Mouse (Mus musculus) sigmoid colon, adult 10 weeks (tissue): ENCODE data around the gene Cyp3a41a. TPM values are rescaled to one million over a fixed set of nuclear protein-coding genes. Genes with fewer than 3 reads are reported as not detected.

ENCODE experiments used
- polyA plus RNA-seq: library from polyadenylated mRNA; stranded (reverse); fragments of 350-450 nt; fragmentation: Illumina TruSeq; extraction: RNeasy Lipid Tissue Mini Kit (QIAGEN cat#74804); gene quantifications from one replicate; pipeline ENCODE4 v1.2.3, GENCODE M21; 2014; ENCODE audit warnings: low read depth, low replicate concordance

Gene Cyp3a41a
- polyA plus RNA-seq, result not detected

GRCm38 (mm10) chr5:145720036-145720435 is at the start of gene Cyp3a41a:
Gene Cyp3a41a (minus strand): TSS chr5:145720136.

Other genes starting within 250 kb of the Cyp3a41a start
- not detected for gene Cyp3a41b, start 135.4 kb downstream of the Cyp3a41a start, polyA plus RNA-seq
- not detected for gene Cyp3a44, start 85.7 kb upstream of the Cyp3a41a start, polyA plus RNA-seq
- 0.28 TPM for gene Cyp3a11, start 159.8 kb upstream of the Cyp3a41a start, polyA plus RNA-seq